Comparison of ENCODE assay signal across 8 mouse cellular contexts in the genomic region with DNA sequence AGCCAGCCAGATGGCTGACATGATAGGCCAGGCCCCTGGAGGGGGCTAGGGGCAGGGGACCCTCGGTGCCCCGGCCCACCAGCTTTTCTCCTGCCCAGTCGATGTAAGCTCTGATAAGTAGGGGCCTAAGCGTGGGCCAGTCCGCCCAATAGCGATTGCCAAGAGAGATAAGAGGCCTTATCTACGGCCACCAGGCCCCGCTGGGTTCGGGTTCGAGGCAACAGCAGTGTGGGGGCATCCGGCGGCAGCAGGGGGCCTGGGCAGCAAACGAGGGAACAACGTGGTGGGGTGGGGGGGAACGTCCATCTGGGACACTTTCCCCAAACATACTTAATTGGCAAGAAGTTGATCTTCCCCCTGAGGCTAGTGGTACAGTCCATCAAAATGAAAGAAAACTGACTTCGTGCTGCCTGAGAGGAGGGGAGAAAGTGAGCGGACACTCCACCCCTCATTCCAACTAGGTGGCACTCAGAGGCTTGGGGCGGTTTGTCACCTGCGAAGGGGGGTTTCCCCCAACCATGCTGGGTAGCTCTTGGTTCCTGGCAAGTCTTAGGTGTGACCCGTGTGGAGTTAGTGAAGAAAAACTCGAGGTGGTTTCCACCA. TPM values are rescaled to one million over a fixed set of nuclear protein-coding genes. Genes with fewer than 3 reads are reported as not detected.
A peak's percentile ranks its signal among the peaks of the same experiment; 100 is the strongest.
DNase-seq lines count a peak whose midpoint lies in the region; ATAC-seq and TF ChIP-seq lines count a peak whose summit lies in the region.

No protein-coding gene starts in this region.

- no peak overlapping the region for H3ac ChIP-seq in myocyte (ENCODE audit: control insufficient read depth, insufficient read length)

- no peak overlapping the region for H3K27ac ChIP-seq in forebrain, embryonic 16.5 days (ENCODE audit: low read length)
- no peak overlapping the region for H3K27ac ChIP-seq in limb, embryonic 14.5 days (replicated peaks; ENCODE audit: low read depth, low read length)

- peak overlapping the region; percentile 59 for H3K9ac ChIP-seq in forebrain, embryonic 16.5 days (replicated peaks; ENCODE audit: low read depth, low read length)
- peak overlapping the region; percentile 47 for H3K9ac ChIP-seq in limb, embryonic 14.5 days (ENCODE audit: low read depth, low read length, severe bottlenecking)

- no peak for ATAC-seq in forebrain, embryonic 16.5 days
- ATAC-seq in limb, embryonic 14.5 days (ENCODE audit: low FRiP score, low read depth), result no peak

- no peaks in the 10 kb centered on the region for H3K36me3 ChIP-seq in forebrain, embryonic 16.5 days (ENCODE audit: control insufficient read depth, insufficient read depth)
- no peaks in the 10 kb centered on the region for H3K36me3 ChIP-seq in limb, embryonic 14.5 days (ENCODE audit: control insufficient read depth, insufficient read depth, low read length)
- no peaks in the 10 kb centered on the region for H3K36me3 ChIP-seq in myocyte (ENCODE audit: control insufficient read depth, insufficient read depth)

- H3K4me3 ChIP-seq in forebrain, embryonic 16.5 days (replicated peaks; ENCODE audit: low read length), result peak overlapping the region; percentile 59
- peak overlapping the region; percentile 56 for H3K4me3 ChIP-seq in limb, embryonic 14.5 days (replicated peaks; ENCODE audit: low read length)
- no peak overlapping the region for H3K4me3 ChIP-seq in myocyte

- no peaks in the 10 kb centered on the region for H3K9me3 ChIP-seq in forebrain, embryonic 16.5 days (ENCODE audit: control insufficient read depth, low read length)
- no peaks in the 10 kb centered on the region for H3K9me3 ChIP-seq in limb, embryonic 14.5 days (ENCODE audit: control insufficient read depth, low read length)

- 6% methylated on average over 21 of the region's 21 CpGs for WGBS in forebrain, embryonic 16.5 days
- WGBS in limb, embryonic 14.5 days, result 8% methylated on average over 21 of the region's 21 CpGs

- TF ChIP-seq POLR2A in limb, embryonic 14.5 days (IDR thresholded peaks at IDR 0.05; ENCODE audit: borderline replicate concordance, extremely low read depth, insufficient read depth, insufficient read length), result no peak
- no peak for TF ChIP-seq POLR2A in myocyte (IDR thresholded peaks at IDR 0.05; ENCODE audit: insufficient read length, low read depth)

- peaks cover 11% of the 10 kb centered on the region for H3K79me2 ChIP-seq in myocyte (ENCODE audit: control insufficient read depth, insufficient read depth)

- H3K4me1 ChIP-seq in forebrain, embryonic 16.5 days (replicated peaks; ENCODE audit: control insufficient read depth, insufficient read depth, low read length), result peaks cover 26% of the 10 kb centered on the region
- peaks cover 30% of the 10 kb centered on the region for H3K4me1 ChIP-seq in limb, embryonic 14.5 days (ENCODE audit: control insufficient read depth, insufficient read depth, low read length)

- peak; percentile 56 for DNase-seq in cerebellum, adult 9-11 months
- DNase-seq in cerebellum, postnatal 4 days (ENCODE audit: low spot score in 2 of 2), result no peak
- DNase-seq in NIH3T3 (ENCODE audit: low read depth), result peak; percentile 21
- DNase-seq in limb, embryonic 14.5 days (ENCODE audit: low spot score), result no peak
- DNase-seq in yolk sac, embryonic 10.5 days (ENCODE audit: low spot score), result no peak
- DNase-seq in urinary bladder, postnatal 4 days (ENCODE audit: low spot score in 2 of 2), result no peak

- peaks cover 9% of the 10 kb centered on the region for H3K27me3 ChIP-seq in forebrain, embryonic 16.5 days (replicated peaks; ENCODE audit: control insufficient read depth, insufficient read depth, low read length)
- H3K27me3 ChIP-seq in limb, embryonic 14.5 days (ENCODE audit: control insufficient read depth, insufficient read depth, low read length), result peaks cover 36% of the 10 kb centered on the region
- no peaks in the 10 kb centered on the region for H3K27me3 ChIP-seq in myocyte (ENCODE audit: control insufficient read depth, insufficient read depth, insufficient read length)

- peak overlapping the region; percentile 86 for H3K4me2 ChIP-seq in forebrain, embryonic 16.5 days (ENCODE audit: low read length)
- H3K4me2 ChIP-seq in limb, embryonic 14.5 days (replicated peaks; ENCODE audit: low read depth, low read length, severe bottlenecking), result peak overlapping the region; percentile 98
- peak overlapping the region; percentile 98 for H3K4me2 ChIP-seq in myocyte (ENCODE audit: low read depth)

TF ChIP-seq in myocyte, 11 proteins besides CTCF, POLR2A, EP300 and RAD21:
- no peak for TF ChIP-seq MAX (IDR thresholded peaks at IDR 0.05; ENCODE audit: low read depth)
- no peak for TF ChIP-seq CEBPB (IDR thresholded peaks at IDR 0.05; ENCODE audit: insufficient read depth, poor library complexity, severe bottlenecking)
- TF ChIP-seq MYOD1 (IDR thresholded peaks at IDR 0.05; ENCODE audit: control insufficient read depth in 1 of 3, insufficient read length in 2 of 3, low read depth in 2 of 3), result no peak
- no peak for TF ChIP-seq TCF12 (IDR thresholded peaks at IDR 0.05; ENCODE audit: insufficient read depth, poor library complexity, severe bottlenecking)
- TF ChIP-seq USF1 (IDR thresholded peaks at IDR 0.05; ENCODE audit: low read depth), result no peak
- TF ChIP-seq POLR2AphosphoS2 (IDR thresholded peaks at IDR 0.05; ENCODE audit: insufficient read length, low read depth), result no peak
- no peak for TF ChIP-seq REST (IDR thresholded peaks at IDR 0.05; ENCODE audit: insufficient read depth, insufficient read length)
- TF ChIP-seq SRF (IDR thresholded peaks at IDR 0.05; ENCODE audit: control insufficient read depth, insufficient read length, low read depth), result no peak
- TF ChIP-seq E2F4 (IDR thresholded peaks at IDR 0.05; ENCODE audit: insufficient read depth), result no peak
- TF ChIP-seq TCF3 (IDR thresholded peaks at IDR 0.05; ENCODE audit: insufficient read length, low read depth), result no peak
- TF ChIP-seq MYOG (IDR thresholded peaks at IDR 0.05; ENCODE audit: control insufficient read depth in 1 of 3, insufficient read depth in 1 of 3, insufficient read length in 2 of 3, low read depth in 2 of 3), result no peak

RNA-seq across cellular contexts. Expression of gene Zfpm1, which starts 2.8 kb away (rescaled TPM):
- polyA plus RNA-seq in forebrain, embryonic 16.5 days (2015; fragmentation: Nextera tagmentation; extraction: Ambion mirVana), result 0.41 and 0.65 TPM in 2 replicates
- 10.4 and 13.8 TPM in 2 replicates for polyA plus RNA-seq in limb, embryonic 14.5 days (2012; rRNA removed)
- polyA plus RNA-seq in limb, embryonic 14.5 days (2014; fragmentation: Nextera tagmentation; extraction: Ambion mirVana), result 1.9 and 2.1 TPM in 2 replicates
- polyA plus RNA-seq in myocyte (2012; fragmentation: generic; extraction: Trizol), result 22.6 TPM

Comparison
In these comparisons a context has a peak if more than half of its experiments do, and no peak if none do; other contexts are left out.
1. DNase-seq: peak in cerebellum, adult 9-11 months (single experiment) and NIH3T3 (single experiment); none in cerebellum, postnatal 4 days (0 of 2), limb, embryonic 14.5 days (single experiment), yolk sac, embryonic 10.5 days (single experiment) and urinary bladder, postnatal 4 days (0 of 2).
2. Peak in every context shown above with its lines, with median percentiles within 50 percentile points of each other: H3K4me2 ChIP-seq.